ENCODE assay signal across 7 mouse cellular contexts in the genomic region with DNA sequence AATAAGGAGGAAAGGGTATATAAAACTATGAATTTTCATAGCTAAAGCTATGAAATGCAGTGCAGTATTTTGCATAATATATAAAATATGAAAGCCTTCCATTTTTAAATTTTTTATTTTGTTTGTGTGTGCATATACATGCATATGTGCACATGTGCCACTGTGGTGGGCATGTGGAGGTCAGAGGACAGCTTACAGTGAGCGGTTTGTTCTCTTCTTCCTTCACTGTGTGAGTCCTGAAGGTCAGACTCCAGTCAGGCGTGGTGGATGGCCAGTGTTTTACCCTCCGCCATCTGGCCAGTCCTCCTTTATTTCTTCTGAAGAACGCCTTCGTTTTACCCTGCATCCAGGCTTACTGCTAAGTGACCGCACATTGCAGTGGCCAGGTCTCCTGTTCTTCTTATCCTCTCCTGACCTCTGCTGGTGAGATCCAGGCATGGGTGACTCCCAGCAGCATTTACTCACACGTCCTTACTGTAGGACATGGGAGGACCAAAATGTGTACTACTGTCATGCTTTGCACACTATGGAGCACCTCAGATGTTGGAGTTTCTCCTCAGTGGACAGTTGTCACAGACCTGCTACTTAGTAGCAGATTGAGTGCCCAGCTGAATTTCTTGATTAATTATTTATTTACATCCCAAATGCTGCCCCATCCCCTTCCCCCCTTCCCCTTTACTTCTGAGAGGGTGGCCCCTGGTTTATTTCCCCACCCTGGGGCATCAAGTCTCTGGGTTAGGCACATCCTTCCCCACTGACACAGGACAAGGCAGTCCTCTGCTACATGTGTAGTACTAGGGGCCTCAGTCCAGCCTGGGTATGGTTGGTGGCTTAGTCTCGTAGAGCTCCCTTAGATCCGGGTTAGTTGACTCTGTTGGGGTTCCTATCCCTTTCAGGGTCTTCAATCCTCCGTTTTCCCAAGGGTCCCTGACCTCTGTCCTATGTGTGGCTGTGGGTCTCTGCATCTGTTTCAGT.
A peak's percentile ranks its signal among the peaks of the same experiment; 100 is the strongest.
DNase-seq lines count a peak whose midpoint lies in the region; ATAC-seq lines count a peak whose summit lies in the region.

No protein-coding gene starts in this region.

- no peak overlapping the region for H3K27ac ChIP-seq in intestine, embryonic 16.5 days (ENCODE audit: low read length)
- H3K27ac ChIP-seq in midbrain, embryonic 11.5 days (ENCODE audit: low read depth, low read length): no peak overlapping the region

- intact Hi-C loops in left cerebral cortex, postnatal 25 days (cut with DNase I): loop anchor here (1.0 to 10.0 kb wide), 3 partner anchors 185 to 411 kb away; no protein-coding TSS in a partner anchor

- H3K9me3 ChIP-seq in intestine, embryonic 16.5 days (ENCODE audit: control insufficient read depth, low read length): no peaks in the 10 kb centered on the region
- no peaks in the 10 kb centered on the region for H3K9me3 ChIP-seq in midbrain, embryonic 11.5 days (ENCODE audit: control insufficient read depth, low read length)

- no peak overlapping the region for H3K9ac ChIP-seq in intestine, embryonic 16.5 days (ENCODE audit: low read depth, low read length)
- H3K9ac ChIP-seq in midbrain, embryonic 11.5 days (ENCODE audit: low read length): no peak overlapping the region; the same call in 1 of the 2 replicates

- no peak overlapping the region for H3K4me3 ChIP-seq in intestine, embryonic 16.5 days (ENCODE audit: low read length)
- H3K4me3 ChIP-seq in midbrain, embryonic 11.5 days (ENCODE audit: low read depth, low read length): no peak overlapping the region

- no peaks in the 10 kb centered on the region for H3K27me3 ChIP-seq in intestine, embryonic 16.5 days (replicated peaks; ENCODE audit: control insufficient read depth, insufficient read depth, low read length)
- H3K27me3 ChIP-seq in midbrain, embryonic 11.5 days (ENCODE audit: control insufficient read depth, insufficient read depth, low read length): no peaks in the 10 kb centered on the region

- H3K36me3 ChIP-seq in intestine, embryonic 16.5 days (ENCODE audit: control insufficient read depth, insufficient read depth, low read length): no peaks in the 10 kb centered on the region
- H3K36me3 ChIP-seq in midbrain, embryonic 11.5 days (ENCODE audit: control insufficient read depth, insufficient read depth, low read length): no peaks in the 10 kb centered on the region

- DNase-seq in adrenal gland, adult 18-20 months (ENCODE audit: low spot score in 2 of 2): peak; percentile 63 to 71
- peak; percentile 92 for DNase-seq in embryo, embryonic 10.5 days (ENCODE audit: low spot score)
- DNase-seq in gastrocnemius, postnatal 25 days: peak; percentile 62
- peak; percentile 79 to 91 for DNase-seq in left cerebral cortex, postnatal 25 days (ENCODE audit: low spot score in 2 of 2)
- DNase-seq in midbrain, embryonic 11.5 days (ENCODE audit: low spot score, missing footprints): peak; percentile 96
- peak; percentile 74 for DNase-seq in skeletal muscle tissue, adult 2 months (ENCODE audit: low read depth, low spot score)

- 39% methylated on average over 10 of the region's 10 CpGs for WGBS in intestine, embryonic 16.5 days
- 26% methylated on average over 10 of the region's 10 CpGs for WGBS in midbrain, embryonic 11.5 days

- ATAC-seq in intestine, embryonic 16.5 days: peak; percentile 66
- peak; percentile 82 for ATAC-seq in midbrain, embryonic 11.5 days (ENCODE audit: low FRiP score)

- peaks cover 12% of the 10 kb centered on the region for H3K4me1 ChIP-seq in intestine, embryonic 16.5 days (ENCODE audit: control insufficient read depth, insufficient read depth, low read length)
- peaks cover 14% of the 10 kb centered on the region for H3K4me1 ChIP-seq in midbrain, embryonic 11.5 days (ENCODE audit: control insufficient read depth, insufficient read depth, low read length)

- H3K4me2 ChIP-seq in intestine, embryonic 16.5 days (ENCODE audit: low read depth, low read length): no peak overlapping the region
- no peak overlapping the region for H3K4me2 ChIP-seq in midbrain, embryonic 11.5 days
